Mouse (Mus musculus) G1E (cell line): ENCODE measurements at regions not wholly inside any gene's neighbourhood (a gene's known extent, or its start where the extent isn't known, plus 50 kb on each side); places are given as distances from the start of the nearest gene placed in this dataset.

ENCODE experiments used
- CTCF ChIP-seq: IDR thresholded peaks from 2 replicates; pipeline ENCODE4 v1.5.1; 2012; ENCODE audit warnings: low read depth, low read length, inconsistent platforms, mixed read lengths
- GATA1 ChIP-seq: IDR thresholded peaks from 2 replicates; pipeline ENCODE4 v1.6.1; 2012; ENCODE audit warnings: borderline replicate concordance, low read length, inconsistent platforms, mixed read lengths
- TAL1 ChIP-seq: conservative IDR thresholded peaks from 2 replicates; pipeline ENCODE4 v1.6.1; 2012; ENCODE audit warnings: low read depth, low read length, inconsistent platforms, mixed read lengths

- TF ChIP-seq CTCF (no peak), GATA1 (no peak), TAL1 (no peak)
These were observed 318.5 kb upstream of the Dcn start for GRCm38 (mm10) chr10:97160892-97161291.
